Mouse (Mus musculus): ENCODE results near the gene Oard1.
A peak's percentile ranks its signal among the peaks of the same experiment; 100 is the strongest.

Oard1 gene

DNA sequence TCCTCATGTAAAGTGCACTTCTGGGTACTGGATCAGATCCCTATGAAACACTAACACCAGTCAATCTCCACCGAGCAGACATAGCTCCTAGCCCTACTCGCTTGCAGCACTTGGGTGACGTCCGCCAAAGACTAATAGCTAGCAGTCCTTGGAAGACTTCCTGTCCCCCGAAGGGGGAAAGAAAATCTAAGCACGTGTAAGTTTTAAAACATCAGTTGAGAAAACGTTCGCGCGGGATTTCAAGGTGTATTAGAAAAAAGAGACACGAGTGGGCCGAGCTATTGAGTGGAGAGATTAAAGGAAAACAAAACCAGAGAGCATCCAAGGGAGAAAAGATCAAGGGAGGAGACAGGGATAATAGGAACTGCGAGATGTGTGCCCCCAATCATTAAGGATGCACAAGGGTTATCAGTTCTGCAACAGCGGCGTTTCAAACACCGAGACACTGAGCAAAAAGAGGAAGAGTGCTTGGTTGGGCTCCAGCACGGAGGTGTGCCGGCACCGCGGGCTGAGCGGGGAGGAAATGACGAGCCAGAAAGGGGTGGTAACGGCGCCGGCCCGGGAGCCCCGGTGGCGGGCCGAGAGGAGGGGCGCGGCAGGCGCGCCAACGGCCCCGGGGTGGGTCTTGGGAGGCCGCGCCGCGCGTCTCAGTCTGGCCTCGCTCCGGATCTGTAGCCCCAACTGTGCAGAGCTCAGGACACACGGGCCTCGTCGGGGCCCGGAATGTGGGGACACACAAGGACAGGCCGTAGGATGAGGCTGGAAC lies 1.1 kb upstream of the Oard1 start:
- peak; percentile 86 to 88 for DNase-seq

DNA sequence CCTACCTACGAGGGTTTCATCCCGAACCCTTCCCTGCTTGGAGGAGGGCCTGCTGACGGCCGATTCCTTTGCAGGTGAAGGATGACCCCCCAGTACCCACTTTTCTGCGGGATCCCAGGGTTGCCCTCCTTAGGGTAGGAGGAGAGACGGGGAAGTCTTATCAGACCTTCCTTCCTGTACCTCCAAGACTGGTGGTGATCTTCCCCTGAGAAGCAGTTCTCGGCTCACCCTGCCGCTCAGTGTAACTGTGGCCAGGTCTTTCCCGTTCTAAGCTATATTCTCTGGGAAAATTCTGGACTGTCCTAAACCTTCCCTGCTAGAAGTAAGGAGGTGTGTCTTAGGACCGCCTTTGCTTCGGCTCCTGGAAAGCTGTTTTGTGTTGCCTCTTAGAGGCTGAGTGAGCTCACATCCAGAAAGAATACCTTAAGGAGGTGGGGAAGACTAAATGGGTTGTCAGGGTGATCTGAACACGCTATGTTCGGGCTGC lies 528 bp downstream of the Oard1 start:
- DNase-seq, result no peak

DNA sequence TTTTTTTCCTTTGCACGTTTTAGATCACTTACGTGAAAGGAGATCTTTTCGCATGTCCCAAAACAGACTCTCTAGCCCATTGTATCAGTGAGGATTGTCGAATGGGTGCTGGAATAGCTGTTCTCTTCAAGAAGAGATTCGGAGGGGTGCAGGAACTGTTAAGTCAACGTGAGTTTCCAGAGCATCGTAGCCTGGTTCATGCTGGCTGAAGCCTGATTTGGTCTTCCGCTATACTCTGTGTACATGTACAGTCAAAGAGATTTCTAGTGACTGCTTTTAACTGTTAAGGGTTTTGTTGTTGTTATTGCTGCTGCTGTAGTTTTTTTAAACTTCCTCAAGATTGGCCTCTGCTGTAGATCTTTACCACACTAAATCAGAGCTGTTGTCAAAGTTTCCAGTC lies 1.4 kb downstream of the Oard1 start:
- DNase-seq, result no peak

DNA sequence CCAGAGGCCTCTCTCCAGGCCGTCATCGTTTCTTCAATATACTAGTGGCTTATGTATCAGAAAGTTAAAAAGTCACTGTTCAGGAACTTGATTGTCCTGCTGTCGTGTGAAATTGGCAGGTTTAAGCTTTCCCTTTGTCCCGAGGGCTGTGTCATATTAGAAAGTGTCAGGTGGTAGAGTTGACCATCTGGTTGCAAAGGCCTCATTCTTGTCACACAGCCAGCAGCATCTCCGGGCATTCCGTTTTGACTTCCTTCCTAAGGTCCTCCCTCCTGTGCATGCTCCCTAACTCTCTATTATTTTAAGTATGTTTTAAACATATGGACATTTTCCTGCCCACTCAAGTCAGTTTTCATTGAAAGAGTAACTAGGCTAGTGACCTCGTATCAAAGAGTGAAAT lies 6.2 kb downstream of the Oard1 start:
- DNase-seq, result no peak

DNA sequence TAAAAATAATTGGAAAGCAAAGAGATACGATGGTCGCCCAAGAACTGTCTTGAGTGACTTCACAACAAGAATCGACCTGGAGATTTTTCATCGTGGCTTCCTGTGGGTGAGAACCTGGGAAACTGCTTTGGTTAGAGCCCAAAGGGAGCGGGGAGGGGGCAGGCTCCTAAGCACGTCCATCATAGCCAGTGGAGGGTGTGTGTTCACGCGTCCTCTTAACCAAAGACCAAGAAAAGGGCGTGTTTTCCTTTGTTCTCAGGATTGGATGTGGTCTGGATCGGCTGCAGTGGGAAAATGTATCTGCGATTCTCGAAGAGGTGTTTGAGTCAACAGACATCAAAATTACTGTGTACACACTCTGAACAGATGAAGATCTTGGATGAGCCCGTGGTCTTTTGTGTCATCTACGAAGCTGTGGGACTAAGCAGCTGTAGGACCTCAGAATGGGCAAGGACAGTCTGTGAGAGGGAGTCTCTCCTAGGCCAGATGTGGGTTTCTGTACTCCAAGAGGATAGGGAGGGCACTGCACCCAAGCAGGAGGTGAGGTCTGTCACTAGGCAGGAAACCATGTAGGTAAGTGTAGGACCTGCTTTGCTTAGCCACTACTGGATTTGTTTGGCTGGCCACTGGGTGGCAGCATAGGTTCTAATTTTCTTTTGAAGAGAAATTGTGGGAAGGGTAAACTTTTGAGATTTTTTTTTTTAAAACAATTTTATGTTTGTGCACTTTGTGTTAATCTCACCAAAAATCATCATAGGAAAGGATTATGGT lies 6.8 kb downstream of the Oard1 start:
- peak; percentile 50 to 70 for DNase-seq

DNA sequence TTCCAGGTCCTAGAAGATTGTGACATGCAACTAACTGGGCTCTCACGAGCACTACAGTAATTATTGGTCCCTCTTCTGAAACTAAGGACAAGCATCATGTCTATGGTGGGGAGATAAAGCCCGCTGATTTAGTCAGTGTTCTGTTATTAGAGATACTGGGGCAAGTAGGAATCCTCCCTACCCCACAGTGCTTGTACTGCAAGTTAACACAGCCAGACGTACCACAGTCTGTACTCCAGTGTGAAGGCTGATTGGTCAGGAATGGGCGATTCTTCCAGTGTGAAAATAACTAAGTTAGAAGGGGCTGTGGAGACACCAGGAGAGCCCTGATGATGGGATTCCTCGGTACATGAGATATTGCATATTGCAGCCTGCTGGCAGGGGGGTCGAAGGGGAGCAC lies 7.7 kb downstream of the Oard1 start:
- DNase-seq, result no peak

DNA sequence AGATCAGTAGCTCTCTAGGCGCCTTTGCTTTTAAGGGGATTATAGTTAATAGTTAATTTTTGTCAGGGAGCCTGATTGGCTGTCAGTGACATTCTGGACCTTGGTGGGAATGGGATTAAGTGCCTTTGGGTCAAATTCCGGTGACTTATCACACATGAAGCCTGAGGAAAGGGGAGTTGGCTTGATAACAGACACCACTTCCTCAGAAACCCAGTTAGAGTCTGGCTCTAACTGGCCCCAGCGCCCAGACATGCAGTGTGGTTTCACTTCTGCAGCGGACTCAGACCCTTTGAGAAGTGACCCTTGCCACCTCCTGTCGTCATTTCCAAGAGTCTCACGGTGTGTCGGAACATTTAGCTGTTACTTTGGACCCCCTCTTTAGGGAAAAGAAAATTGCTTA lies 8.4 kb downstream of the Oard1 start:
- peak; percentile 30 to 34 for DNase-seq

DNA sequence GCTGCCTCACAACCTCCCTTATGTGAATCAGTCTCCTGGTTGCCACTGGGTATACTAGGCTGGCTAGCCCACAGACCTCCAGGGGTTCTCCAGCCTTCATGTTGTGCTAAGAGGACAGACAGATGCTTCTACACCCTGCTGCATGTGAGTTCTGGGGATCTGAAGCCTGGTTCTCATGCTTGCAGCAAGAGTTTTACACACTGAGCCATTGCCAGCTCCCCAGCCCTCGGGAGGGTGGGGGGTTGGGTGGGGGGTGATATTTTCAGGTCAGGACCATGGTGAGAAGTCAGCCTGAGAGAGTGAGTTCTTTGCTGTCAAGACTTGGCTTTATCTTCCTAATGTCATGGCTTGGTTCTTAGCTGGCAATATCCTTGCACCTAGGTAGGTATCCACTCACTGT lies 9.0 kb downstream of the Oard1 start:
- no peak for DNase-seq

DNA sequence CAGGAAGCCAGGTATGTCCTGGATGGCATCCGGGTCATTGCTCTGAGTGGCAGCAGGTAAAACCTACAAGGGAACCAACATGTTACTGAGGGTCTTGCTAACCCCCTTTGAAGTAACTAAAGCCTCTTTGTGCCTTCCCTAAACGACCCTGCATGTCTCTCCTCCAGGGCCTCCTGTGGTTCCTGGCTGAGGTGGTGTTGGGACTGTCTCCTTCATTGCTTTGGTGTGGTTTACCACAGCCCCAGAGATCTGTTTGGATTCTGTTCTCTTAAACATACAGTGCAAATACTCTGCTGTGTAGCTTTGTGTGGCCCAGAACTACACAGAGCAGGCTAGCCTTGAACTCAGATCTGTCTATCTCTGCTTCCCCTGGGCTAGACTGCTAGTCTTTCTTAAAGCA lies 9.8 kb downstream of the Oard1 start:
- no peak for DNase-seq

DNA sequence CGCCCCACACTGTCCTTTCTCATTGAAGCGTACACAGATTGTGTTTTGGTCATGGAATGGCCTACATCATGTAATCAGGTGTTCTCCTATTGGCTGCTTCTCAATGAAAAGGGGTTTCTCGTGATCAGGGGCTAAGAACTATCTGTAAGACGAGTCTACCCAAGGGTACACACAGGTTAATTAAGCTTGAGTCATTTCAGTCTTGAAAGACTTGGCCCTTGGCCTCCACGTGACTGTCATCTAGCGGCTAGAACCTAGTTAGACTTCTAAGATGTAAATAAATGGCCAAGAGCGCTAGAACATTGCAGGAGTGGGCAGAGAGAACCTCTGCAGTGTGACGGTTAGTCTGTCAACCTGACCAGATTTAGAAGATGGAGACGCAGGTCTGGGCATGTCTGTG lies 14.4 kb downstream of the Oard1 start:
- no peak for DNase-seq

DNA sequence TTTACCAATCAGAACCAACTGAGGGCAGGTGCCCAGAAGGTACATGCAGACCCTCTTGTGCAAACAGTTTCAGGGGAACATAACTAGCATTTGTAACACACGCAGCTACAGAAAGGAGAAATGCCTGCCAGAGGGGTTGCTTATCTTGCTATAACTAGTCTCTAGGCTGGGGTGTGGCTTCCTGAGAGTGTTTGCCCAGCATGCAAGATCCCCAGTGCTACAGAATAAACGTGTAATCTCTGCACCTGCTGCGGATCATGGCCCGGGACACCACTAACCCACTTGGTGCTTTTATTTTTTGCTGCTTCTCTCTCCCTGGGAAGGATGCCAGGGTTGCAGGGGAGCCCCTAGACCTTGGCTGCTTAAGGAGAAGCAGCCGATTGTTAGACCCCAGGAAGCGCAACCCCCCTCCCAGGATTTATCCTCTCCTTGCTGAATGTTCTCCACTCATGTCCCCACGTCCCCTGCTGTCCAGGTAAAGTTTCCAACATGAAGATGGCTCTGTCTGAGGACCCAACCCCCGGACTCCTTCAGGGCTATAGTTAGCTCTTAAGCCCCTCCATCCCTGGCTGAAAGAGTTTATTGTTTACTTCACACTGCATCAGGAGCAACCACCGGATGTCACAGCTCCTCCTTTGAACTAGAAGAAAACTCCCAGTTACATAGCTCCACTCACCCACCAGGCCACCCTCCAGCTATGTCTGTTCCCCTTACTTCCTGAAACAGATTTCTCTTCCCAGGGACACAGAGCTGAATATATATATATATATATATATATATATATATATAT lies 16.2 kb downstream of the Oard1 start:
- DNase-seq, result peak; percentile 40 to 41

DNA sequence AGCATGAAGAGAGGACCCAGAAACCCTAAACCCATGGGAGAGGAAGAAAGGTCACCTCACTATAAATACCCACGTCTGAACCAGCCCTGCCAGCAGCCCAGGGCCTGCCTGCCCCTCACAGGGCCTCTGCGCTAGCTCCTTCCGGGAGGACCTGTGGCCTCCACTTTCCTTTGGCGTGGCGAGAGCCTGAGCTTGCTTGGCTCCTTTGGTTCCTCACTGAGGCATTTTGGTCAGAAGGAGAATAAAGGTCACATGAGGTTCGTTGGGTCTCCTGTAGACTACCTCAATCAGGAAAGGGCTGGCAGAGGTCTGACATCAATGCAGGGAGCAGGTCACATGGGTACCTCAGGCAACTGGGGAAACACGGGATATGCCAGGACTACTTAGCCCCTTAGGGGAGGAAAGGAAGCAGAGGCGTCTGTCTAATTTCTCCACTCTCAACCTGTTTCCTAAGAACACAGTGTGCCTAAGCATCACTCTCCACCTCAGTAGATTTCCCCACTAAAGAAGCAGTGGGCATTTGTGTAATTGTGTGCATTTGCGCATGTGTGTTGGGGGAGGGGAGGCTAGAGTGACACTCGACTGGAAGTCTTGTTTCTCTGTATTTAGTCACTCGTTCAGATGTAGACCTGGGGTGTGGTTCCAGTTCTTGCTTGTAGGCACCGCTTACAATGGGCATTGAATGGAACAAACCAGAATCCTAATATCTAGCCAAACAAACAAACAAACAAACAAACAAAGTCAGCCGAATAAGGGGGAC lies 17.4 kb downstream of the Oard1 start:
- DNase-seq, result peak; percentile 24 to 43

DNA sequence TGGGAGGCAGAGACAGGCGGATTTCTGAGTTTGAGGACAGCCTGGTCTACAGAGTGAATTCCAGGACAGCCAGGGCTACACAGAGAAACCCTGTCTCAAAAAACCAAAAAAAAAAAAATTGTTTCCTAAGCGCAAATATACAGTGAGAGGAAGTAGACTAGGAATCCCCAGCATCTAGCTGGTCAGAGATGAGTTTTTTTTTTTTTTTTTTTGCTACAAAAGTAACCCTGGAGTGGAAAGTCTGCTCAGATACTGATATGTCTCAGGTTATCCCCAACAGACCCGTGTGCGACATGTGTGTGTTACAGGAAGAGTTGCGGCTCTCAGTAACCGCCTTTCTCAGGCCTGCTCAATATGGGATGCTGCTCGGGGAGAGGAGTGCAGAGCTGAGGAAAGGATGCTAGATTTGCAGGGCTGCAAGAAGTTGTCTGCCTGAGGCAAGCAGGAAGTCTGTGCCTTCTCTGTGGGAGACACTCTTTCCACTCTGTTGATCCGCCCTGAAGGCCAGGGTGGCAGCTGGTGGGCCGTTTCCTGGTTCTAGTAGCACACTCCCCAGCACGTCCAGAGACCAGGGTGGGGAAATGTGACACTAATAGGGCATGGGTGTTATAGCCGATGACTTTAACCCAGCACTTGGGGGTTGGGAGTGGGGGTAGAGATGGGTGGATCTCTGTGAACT lies 18.2 kb downstream of the Oard1 start:
- peak; percentile 32 to 52 for DNase-seq

DNA sequence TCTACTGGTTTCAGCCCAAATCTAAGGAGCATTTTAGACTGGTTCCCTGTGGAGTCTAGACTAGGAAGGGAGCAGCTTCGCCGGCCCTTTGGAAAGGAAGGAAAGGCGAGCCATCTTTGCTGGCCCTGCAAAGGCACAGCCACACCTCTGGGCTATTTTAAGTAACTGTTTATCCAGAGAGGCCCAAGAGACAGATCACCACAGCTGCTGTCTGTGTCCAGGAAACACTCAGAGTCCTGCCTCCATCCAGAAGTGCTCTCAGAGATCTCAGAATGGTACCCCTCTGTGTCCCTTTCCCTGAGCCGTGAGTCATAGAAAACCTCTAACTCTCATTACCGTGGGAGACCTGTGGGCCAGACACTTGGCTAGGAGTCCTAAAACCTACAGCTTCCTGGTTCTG lies 20.6 kb downstream of the Oard1 start:
- peak; percentile 26 to 49 for DNase-seq

DNA sequence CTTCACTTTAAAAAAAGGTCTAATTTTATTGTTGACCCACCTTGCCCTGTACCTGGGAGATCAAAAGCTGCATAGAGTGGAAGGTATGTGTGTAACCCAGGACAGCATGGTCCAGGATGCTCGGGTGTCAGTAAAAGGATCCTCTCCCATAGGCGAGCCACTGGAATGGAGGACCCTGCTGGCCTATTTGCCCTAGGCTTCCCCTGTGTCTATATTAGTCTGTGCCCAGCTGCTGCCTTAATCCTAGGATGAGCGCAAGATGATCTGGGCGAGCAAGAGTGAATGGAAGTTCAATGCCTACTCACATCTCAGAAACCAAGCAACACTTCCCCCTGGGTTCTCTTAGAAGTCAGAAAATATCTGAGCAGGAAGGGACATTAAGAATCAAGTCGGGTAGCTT lies 21.2 kb downstream of the Oard1 start:
- no peak for DNase-seq

DNA sequence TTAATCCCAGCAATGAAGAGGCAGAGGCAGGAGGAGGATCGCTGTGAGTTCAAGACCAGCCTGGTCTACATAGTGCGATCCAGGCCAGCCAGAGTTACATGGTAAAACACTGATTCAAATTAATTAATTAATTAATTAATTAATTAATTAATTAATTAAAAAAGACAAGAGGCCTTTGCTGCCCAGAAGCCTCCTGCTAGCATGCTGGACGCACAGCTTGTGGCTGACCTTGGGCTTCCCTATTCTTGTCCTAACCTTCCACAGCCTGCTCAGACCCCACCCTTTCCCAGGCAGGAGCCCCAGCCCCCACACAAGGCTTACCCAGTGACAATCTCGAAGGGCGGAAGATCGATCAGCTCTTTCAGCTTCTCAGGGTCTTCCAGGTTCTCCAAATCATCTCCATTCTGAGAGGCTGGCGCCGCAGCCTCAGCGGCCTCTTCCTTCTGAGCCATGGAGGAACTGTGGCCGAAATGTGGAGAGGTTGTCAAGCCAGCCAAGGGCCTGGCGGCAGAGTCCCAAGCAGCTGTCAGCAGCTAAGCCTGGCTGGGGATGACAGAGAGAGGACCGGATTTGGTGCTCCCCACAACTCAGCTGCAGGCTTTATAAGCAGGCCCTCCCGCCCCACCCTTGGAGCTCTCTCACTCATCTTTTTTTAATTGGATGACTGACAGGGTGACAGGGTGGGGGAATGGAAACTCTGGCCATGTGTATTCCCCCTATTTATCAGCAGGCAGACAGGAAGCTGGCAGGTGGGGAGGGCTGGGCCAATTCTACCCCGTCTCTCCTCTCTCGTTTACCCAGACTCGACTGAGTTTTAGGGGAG lies 22.6 kb downstream of the Oard1 start, which contains the start of gene Apobec2:
Apobec2 (minus strand) TSS at position 773 of the 823 bp plus-strand sequence.
- DNase-seq, result peak in 1 of 2 experiments; percentile 42

DNA sequence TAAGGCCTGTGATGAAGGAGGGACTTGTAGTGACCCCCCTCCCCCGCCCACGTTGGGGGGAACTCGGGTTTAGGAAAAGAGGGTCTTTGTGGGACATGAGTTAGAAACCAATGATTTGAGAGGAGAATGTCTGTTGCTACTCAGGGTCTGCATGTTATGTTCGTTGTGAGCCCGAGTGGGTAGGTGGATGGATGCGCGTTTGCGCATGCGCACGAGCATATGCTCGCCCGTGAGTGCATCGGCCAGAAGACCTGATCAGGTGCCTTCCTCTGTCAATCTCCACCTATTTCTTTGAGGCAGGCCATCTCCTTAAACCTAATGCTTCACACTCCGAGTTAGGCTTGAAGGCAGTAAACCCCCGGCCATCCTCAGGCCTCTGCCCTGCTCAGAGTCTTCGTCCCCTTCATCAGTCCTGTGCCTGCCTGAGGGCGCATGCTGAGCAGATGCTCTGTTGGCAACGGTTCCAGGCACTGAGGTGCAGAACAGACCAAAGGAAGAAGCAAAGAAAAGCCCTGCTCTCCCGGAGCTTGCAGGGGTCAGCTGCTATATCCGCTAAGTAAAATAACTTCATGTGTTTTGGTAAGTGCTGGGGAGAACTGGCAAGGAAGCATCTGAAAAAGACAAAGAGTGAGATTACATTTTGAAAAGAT lies 23.3 kb downstream of the Oard1 start:
- no peak for DNase-seq

DNA sequence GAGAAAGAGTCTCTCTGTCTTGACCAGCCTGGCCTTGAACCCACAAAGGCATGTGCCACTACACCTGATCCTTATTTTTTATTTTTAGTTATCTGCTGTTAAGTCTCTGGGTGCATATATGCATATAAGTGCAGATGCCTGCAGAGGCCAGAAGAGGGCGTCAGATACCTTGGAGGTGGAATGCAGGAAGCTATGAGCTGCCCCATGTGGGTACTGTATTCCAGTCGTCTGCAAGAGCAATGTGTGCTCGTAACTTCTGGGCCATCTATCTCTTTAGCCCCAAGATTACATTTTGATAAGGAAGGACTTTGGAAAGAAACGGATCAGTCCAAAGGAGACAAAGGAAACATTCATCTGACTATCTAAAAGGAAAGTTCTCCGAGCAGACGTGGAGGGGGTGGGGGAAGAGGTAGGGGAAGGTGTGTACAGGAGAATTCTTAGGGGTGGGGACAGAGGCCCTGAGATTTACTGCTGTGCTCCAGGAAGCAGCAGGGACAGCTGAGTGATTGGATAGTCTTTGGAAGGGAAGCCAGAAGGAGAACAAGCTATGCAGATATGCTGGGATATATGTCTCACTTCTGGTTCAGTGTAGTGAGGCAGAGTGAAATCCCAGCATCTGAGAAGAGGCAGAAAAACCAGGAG lies 24.0 kb downstream of the Oard1 start:
- no peak for DNase-seq

DNA sequence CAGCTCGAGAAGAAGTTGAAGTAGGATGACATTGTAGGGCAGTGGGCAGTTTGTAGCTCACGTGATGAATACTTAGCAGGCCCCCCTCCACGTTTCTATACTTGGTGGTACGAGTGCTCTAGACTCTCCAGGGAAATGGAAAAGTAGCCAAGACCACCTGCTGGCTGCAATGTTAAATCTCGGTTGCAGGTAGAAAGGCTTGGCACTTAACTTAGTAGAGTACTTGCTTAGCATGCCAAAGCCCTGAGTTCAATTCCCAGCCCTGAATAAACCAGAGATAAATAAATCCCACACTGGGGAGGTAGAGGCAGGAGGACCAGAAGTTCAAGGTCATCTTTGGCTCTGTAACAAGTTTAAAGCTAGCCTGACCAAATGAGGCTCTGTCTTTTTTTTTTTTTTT lies 24.7 kb downstream of the Oard1 start:
- DNase-seq, result no peak

DNA sequence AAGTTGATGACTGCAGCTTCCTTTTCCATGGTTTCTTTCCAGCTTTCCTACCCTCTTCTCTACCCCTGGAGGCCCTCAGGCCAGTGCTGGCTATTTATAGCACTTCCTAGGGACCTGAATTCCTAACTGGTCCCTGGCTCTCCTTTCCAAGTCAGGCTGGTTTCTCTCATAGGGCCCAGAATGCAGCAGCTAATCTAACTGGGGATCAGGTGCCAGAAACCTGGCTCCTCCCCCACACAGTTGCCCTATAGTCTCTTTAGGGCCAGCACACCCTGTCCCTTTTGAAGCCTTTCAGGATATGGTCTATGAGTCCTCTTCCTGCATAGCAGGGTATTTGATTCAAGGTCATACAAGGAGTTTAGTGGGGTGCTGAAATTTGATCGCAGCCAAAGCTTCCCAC lies 26.7 kb downstream of the Oard1 start:
- no peak for DNase-seq
